ENCODE assay signal across 29 mouse cellular contexts in the genomic region with DNA sequence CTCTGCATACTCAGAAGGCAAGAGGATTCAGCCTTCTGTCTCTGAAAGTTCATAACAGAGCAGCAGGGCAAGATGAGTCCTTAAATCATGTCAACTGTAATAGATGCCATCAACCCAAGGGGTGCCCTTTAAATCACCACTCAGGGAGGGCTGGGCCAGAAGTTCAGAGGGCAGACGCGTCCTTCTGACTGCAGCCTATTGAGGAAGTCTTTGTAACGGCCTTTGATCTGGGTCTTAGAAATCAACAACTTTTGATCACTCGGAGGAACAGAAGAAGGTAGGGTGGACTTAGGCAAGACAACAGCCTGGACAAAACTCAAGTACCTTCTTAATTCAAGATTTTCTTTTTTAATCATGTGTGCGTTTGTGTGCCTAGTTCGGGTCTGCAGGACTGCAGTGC. TPM values are rescaled to one million over a fixed set of nuclear protein-coding genes. Genes with fewer than 3 reads are reported as not detected.
A peak's percentile ranks its signal among the peaks of the same experiment; 100 is the strongest.
DNase-seq lines count a peak whose midpoint lies in the region; ATAC-seq and TF ChIP-seq lines count a peak whose summit lies in the region.
"Had no signal": no experiment of that assay in that cellular context is flagged by ENCODE, and none has a peak within 500 bp of the region (broad histone marks: within the 10 kb centered on the region; RNA-seq: fewer than 3 reads in every experiment).

No protein-coding gene starts in this region.

- H3K27me3 ChIP-seq in kidney, adult 2 months (replicated peaks; ENCODE audit: control insufficient read depth, insufficient read depth, low read length), result no peaks in the 10 kb centered on the region
- H3K27me3 ChIP-seq in stomach, embryonic 15.5 days (replicated peaks), result no peaks in the 10 kb centered on the region
- H3K27me3 ChIP-seq in stomach, postnatal 0 days (ENCODE audit: control insufficient read depth, insufficient read depth, low read length), result no peaks in the 10 kb centered on the region
- H3K27me3 ChIP-seq: embryonic facial prominence, embryonic 13.5 days; forebrain, embryonic 12.5 days; forebrain, embryonic 15.5 days; heart, embryonic 13.5 days had no signal

- peak overlapping the region; percentile 15; the same call in 1 of the 2 replicates for H3K4me3 ChIP-seq in kidney, adult 2 months (ENCODE audit: insufficient read depth, low read depth, low read length)
- H3K4me3 ChIP-seq in stomach, embryonic 15.5 days (replicated peaks), result no peak overlapping the region
- H3K4me3 ChIP-seq in stomach, postnatal 0 days (ENCODE audit: low read depth, low read length), result no peak overlapping the region
- H3K4me3 ChIP-seq: embryonic facial prominence, embryonic 10.5 days; embryonic facial prominence, embryonic 13.5 days; erythroblast, embryonic 14.5 days; forebrain, embryonic 12.5 days; forebrain, embryonic 15.5 days; heart, adult 2 months; heart, embryonic 10.5 days; heart, embryonic 13.5 days had no signal

- H3K9me3 ChIP-seq in stomach, embryonic 15.5 days, result no peaks in the 10 kb centered on the region
- no peaks in the 10 kb centered on the region for H3K9me3 ChIP-seq in stomach, postnatal 0 days (ENCODE audit: control insufficient read depth, low read length)
- H3K9me3 ChIP-seq: embryonic facial prominence, embryonic 10.5 days; embryonic facial prominence, embryonic 13.5 days; forebrain, embryonic 12.5 days; forebrain, embryonic 15.5 days; heart, embryonic 10.5 days; heart, embryonic 13.5 days had no signal

- no peak for ATAC-seq in stomach, embryonic 15.5 days (ENCODE audit: insufficient read depth, low FRiP score, low read depth)
- no peak for ATAC-seq in stomach, postnatal 0 days (ENCODE audit: low FRiP score, low TSS enrichment)
- ATAC-seq: activated CD4-positive, CD25-positive, alpha-beta regulatory T cell, adult 4 months; CD4-positive, CD25-positive, alpha-beta regulatory T cell, adult 4 months; forebrain, embryonic 15.5 days; hindbrain, postnatal 0 days had no signal

- peak overlapping the region; percentile 35; the same call in 1 of the 2 replicates for H3K27ac ChIP-seq in kidney, adult 2 months (ENCODE audit: insufficient read depth, low read depth, low read length)
- peak overlapping the region; percentile 28; the same call in 1 of the 2 replicates for H3K27ac ChIP-seq in stomach, embryonic 15.5 days
- H3K27ac ChIP-seq in stomach, postnatal 0 days (replicated peaks), result no peak overlapping the region
- H3K27ac ChIP-seq: embryonic facial prominence, embryonic 10.5 days; embryonic facial prominence, embryonic 13.5 days; forebrain, embryonic 12.5 days; forebrain, embryonic 15.5 days; heart, adult 2 months; heart, embryonic 10.5 days; heart, embryonic 13.5 days; hindbrain, embryonic 14.5 days; hindbrain, postnatal 0 days had no signal

- WGBS in kidney, adult 2 months, result 58% methylated on average over 6 of the region's 6 CpGs
- 80% methylated on average over 6 of the region's 6 CpGs for WGBS in stomach, embryonic 15.5 days
- 79% methylated on average over 6 of the region's 6 CpGs for WGBS in stomach, postnatal 0 days

- TF ChIP-seq EP300 in stomach, postnatal 0 days (optimal IDR thresholded peaks at IDR 0.05), result no peak

- no peak overlapping the region for H3K9ac ChIP-seq in stomach, embryonic 15.5 days
- H3K9ac ChIP-seq in stomach, postnatal 0 days (ENCODE audit: low read length), result no peak overlapping the region
- H3K9ac ChIP-seq: embryonic facial prominence, embryonic 13.5 days; forebrain, embryonic 12.5 days; forebrain, embryonic 15.5 days; heart, embryonic 13.5 days; hindbrain, embryonic 14.5 days had no signal

- DNase-seq in kidney, adult 2 months, result peak; percentile 78
- no peak for DNase-seq in kidney, postnatal 4 days
- DNase-seq in kidney, postnatal 10 days, result peak; percentile 11
- no peak for DNase-seq in kidney, postnatal 14 days
- no peak for DNase-seq in stomach, postnatal 0 days (ENCODE audit: low spot score)
- DNase-seq in adrenal gland, adult (ENCODE audit: inconsistent age in 2 of 2, low spot score in 1 of 2), result no peak
- DNase-seq: adrenal gland, postnatal 10 days; adrenal gland, postnatal 36 days; cerebellum, adult 18-20 months; cerebellum, adult 9-10 months; cerebellum, postnatal 14 days; embryo, embryonic 11 days; gastrocnemius, postnatal 10 days; gastrocnemius, postnatal 36 days; heart, postnatal 14 days; heart, postnatal 4 days had no signal

- H3K36me3 ChIP-seq in kidney, adult 2 months (ENCODE audit: control insufficient read depth, insufficient read depth, low read length), result no peaks in the 10 kb centered on the region
- no peaks in the 10 kb centered on the region for H3K36me3 ChIP-seq in stomach, embryonic 15.5 days
- H3K36me3 ChIP-seq in stomach, postnatal 0 days (ENCODE audit: control insufficient read depth, insufficient read depth, low read length), result no peaks in the 10 kb centered on the region
- H3K36me3 ChIP-seq: embryonic facial prominence, embryonic 10.5 days; embryonic facial prominence, embryonic 13.5 days; forebrain, embryonic 12.5 days; forebrain, embryonic 15.5 days; heart, embryonic 10.5 days; heart, embryonic 13.5 days had no signal

- TF ChIP-seq CTCF in kidney, adult 2 months (conservative IDR thresholded peaks at IDR 0.05; ENCODE audit: insufficient read depth, insufficient read length, low read depth, low read length), result no peak
- no peak for TF ChIP-seq CTCF in stomach, postnatal 0 days (IDR thresholded peaks at IDR 0.05; ENCODE audit: low read depth)

- no peaks in the 10 kb centered on the region; the same call in 1 of the 2 replicates for H3K4me1 ChIP-seq in kidney, adult 2 months (ENCODE audit: control insufficient read depth, insufficient read depth, low read length)
- peaks cover 28% of the 10 kb centered on the region for H3K4me1 ChIP-seq in stomach, embryonic 15.5 days
- 0 out of 2 replicates have a peak, but pooled peaks cover 2% of the 10 kb centered on the region for H3K4me1 ChIP-seq in stomach, postnatal 0 days (replicated peaks; ENCODE audit: control insufficient read depth, insufficient read depth)

- no peak overlapping the region for H3K4me2 ChIP-seq in stomach, embryonic 15.5 days
- no peak overlapping the region for H3K4me2 ChIP-seq in stomach, postnatal 0 days (replicated peaks; ENCODE audit: low read depth)
- H3K4me2 ChIP-seq: embryonic facial prominence, embryonic 13.5 days; forebrain, embryonic 12.5 days; forebrain, embryonic 15.5 days; heart, embryonic 13.5 days; hindbrain, embryonic 14.5 days had no signal

- TF ChIP-seq POLR2A in kidney, adult 2 months (IDR thresholded peaks at IDR 0.05; ENCODE audit: low read depth, low read length), result no peak

RNA-seq across cellular contexts. Expression of a gene that starts 41.3 kb away (rescaled TPM):
- polyA plus RNA-seq in kidney, adult 2 months (2012; rRNA removed), result 217 and 221 TPM in 2 replicates
- 91.7 and 93.1 TPM in 2 replicates for polyA plus RNA-seq in stomach, embryonic 15.5 days (2015; fragmentation: Nextera tagmentation; extraction: Ambion mirVana)
- 109 and 114 TPM in 2 replicates for polyA plus RNA-seq in stomach, postnatal 0 days (2015; fragmentation: Nextera tagmentation; extraction: Ambion mirVana)

Comparison
In these comparisons a context has a peak if more than half of its experiments do, and no peak if none do; other contexts are left out.
1. DNase-seq: peak in kidney, adult 2 months (single experiment) and kidney, postnatal 10 days (single experiment); none in kidney, postnatal 4 days (0 of 2), kidney, postnatal 14 days (single experiment), stomach, postnatal 0 days (single experiment) and adrenal gland, adult (0 of 2).